Mouse (Mus musculus) limb, embryonic 10.5 days (tissue): Measurements from ENCODE around the gene Nkx2-5. TPM values are rescaled to one million over a fixed set of nuclear protein-coding genes. Genes with fewer than 3 reads are reported as not detected.

ENCODE experiments used
- DNase-seq: peaks from one replicate; pipeline ENCODE4 v3.0.0-alpha.2; 2017; ENCODE audit warnings: low spot score
- H3K27ac ChIP-seq: fragments of 300-500 bp; sonication (generic); 2 replicates; pipeline ENCODE4 v1.5.1; 2016; ENCODE audit warnings: mild to moderate bottlenecking
- H3K27me3 ChIP-seq: fragments of 300-500 bp; sonication (generic); 2 replicates; pipeline ENCODE4 v1.6.1; 2016; ENCODE audit warnings: low read depth, mild to moderate bottlenecking; ENCODE audit not compliant: poor library complexity, severe bottlenecking
- H3K36me3 ChIP-seq: fragments of 300-500 bp; sonication (generic); 2 replicates; pipeline ENCODE4 v1.6.1; 2016; ENCODE audit warnings: mild to moderate bottlenecking, moderate library complexity
- H3K4me1 ChIP-seq: fragments of 300-500 bp; sonication (generic); 2 replicates; pipeline ENCODE4 v1.6.1; 2016
- H3K4me3 ChIP-seq: fragments of 300-500 bp; sonication (generic); 2 replicates; pipeline ENCODE4 v1.5.1; 2016; ENCODE audit warnings: mild to moderate bottlenecking, moderate library complexity
- H3K9me3 ChIP-seq: fragments of 300-500 bp; sonication (generic); replicated peaks from 2 replicates; pipeline ENCODE4 v1.6.1; 2016; ENCODE audit warnings: mild to moderate bottlenecking
- WGBS: fragments of 180-500 bp; shearing (Covaris S2); methylation state at CpG from one replicate; pipeline ENCODE4 v1.1.7; 2016; 5-methylcytosine and 5-hydroxymethylcytosine counted together
- polyA plus RNA-seq: library from polyadenylated mRNA; unstranded; fragments of >200 nt; fragmentation: Nextera tagmentation; extraction: Ambion mirVana; gene quantifications from 2 replicates; pipeline ENCODE4 v1.2.1, GENCODE M21; 2016

Gene Nkx2-5
- polyA plus RNA-seq, 1 experiment from 2014 or later = 0.14 TPM

GRCm38 (mm10) chr17:26873502-26873901 lies 28.7 kb upstream of the Nkx2-5 start:
- Histone ChIP-seq H3K9me3 (no peaks in the 10 kb centered on the region), H3K4me1 (no peaks in the 10 kb centered on the region; the same call in 1 of the 2 replicates), H3K4me3 (no peak overlapping the region), H3K27me3 (peaks cover 7% of the 10 kb centered on the region; the same call in 1 of the 2 replicates), H3K36me3 (no peaks in the 10 kb centered on the region), H3K27ac (no peak overlapping the region)
- 82% methylated on average over 8 of the region's 8 CpGs for WGBS
- no peak for DNase-seq

GRCm38 (mm10) chr17:26872870-26873269 lies 28.1 kb upstream of the Nkx2-5 start:
- Histone ChIP-seq H3K36me3 (no peaks in the 10 kb centered on the region), H3K9me3 (no peaks in the 10 kb centered on the region), H3K27me3 (peaks cover 7% of the 10 kb centered on the region; the same call in 1 of the 2 replicates), H3K27ac (no peak overlapping the region), H3K4me1 (no peaks in the 10 kb centered on the region; the same call in 1 of the 2 replicates), H3K4me3 (no peak overlapping the region)
- DNase-seq = no peak
- 77% methylated on average over 3 of the region's 3 CpGs for WGBS

- no peaks in the 10 kb centered on the region; the same call in 1 of the 2 replicates for H3K4me1 ChIP-seq
- no peak for DNase-seq
- no peaks in the 10 kb centered on the region for H3K27me3 ChIP-seq
- WGBS = 30% methylated on average over 5 of the region's 5 CpGs
- no peak overlapping the region for H3K4me3 ChIP-seq
- H3K9me3 ChIP-seq = no peaks in the 10 kb centered on the region
- no peak overlapping the region for H3K27ac ChIP-seq
- H3K36me3 ChIP-seq = no peaks in the 10 kb centered on the region
These were observed 23.9 kb upstream of the Nkx2-5 start for GRCm38 (mm10) chr17:26868756-26869155.

GRCm38 (mm10) chr17:26865156-26865555 lies 20.3 kb upstream of the Nkx2-5 start:
- Histone ChIP-seq H3K9me3 (no peaks in the 10 kb centered on the region), H3K4me3 (no peak overlapping the region), H3K36me3 (no peaks in the 10 kb centered on the region), H3K4me1 (no peaks in the 10 kb centered on the region; the same call in 1 of the 2 replicates), H3K27me3 (peaks cover 23% of the 10 kb centered on the region), H3K27ac (no peak overlapping the region)
- no peak for DNase-seq
- WGBS = 73% methylated on average over 6 of the region's 6 CpGs

GRCm38 (mm10) chr17:26864343-26864742 lies 19.5 kb upstream of the Nkx2-5 start:
- Histone ChIP-seq H3K4me1 (no peaks in the 10 kb centered on the region), H3K27me3 (peaks cover 31% of the 10 kb centered on the region), H3K36me3 (no peaks in the 10 kb centered on the region), H3K27ac (no peak overlapping the region), H3K4me3 (no peak overlapping the region), H3K9me3 (no peaks in the 10 kb centered on the region)
- DNase-seq = no peak
- WGBS = 50% methylated on average over 5 of the region's 5 CpGs

- Histone ChIP-seq H3K4me1 (no peaks in the 10 kb centered on the region), H3K9me3 (no peaks in the 10 kb centered on the region), H3K27me3 (peaks cover 56% of the 10 kb centered on the region), H3K4me3 (no peak overlapping the region), H3K27ac (no peak overlapping the region), H3K36me3 (no peaks in the 10 kb centered on the region)
- no peak for DNase-seq
- WGBS = 52% methylated on average over 4 of the region's 4 CpGs
These were observed 17.0 kb upstream of the Nkx2-5 start for GRCm38 (mm10) chr17:26861793-26862192.

GRCm38 (mm10) chr17:26861383-26861782 lies 16.6 kb upstream of the Nkx2-5 start:
- DNase-seq = no peak
- no peaks in the 10 kb centered on the region for H3K9me3 ChIP-seq
- WGBS = 10% methylated on average over 6 of the region's 6 CpGs
- H3K27ac ChIP-seq = no peak overlapping the region
- peaks cover 60% of the 10 kb centered on the region for H3K27me3 ChIP-seq
- no peak overlapping the region for H3K4me3 ChIP-seq
- no peaks in the 10 kb centered on the region for H3K36me3 ChIP-seq
- H3K4me1 ChIP-seq = no peaks in the 10 kb centered on the region

- no peak for DNase-seq
- no peaks in the 10 kb centered on the region for H3K4me1 ChIP-seq
- H3K27ac ChIP-seq = no peak overlapping the region
- WGBS = 29% methylated on average over 4 of the region's 4 CpGs
- H3K4me3 ChIP-seq = no peak overlapping the region
- H3K9me3 ChIP-seq = no peaks in the 10 kb centered on the region
- H3K36me3 ChIP-seq = no peaks in the 10 kb centered on the region
- peaks cover 65% of the 10 kb centered on the region for H3K27me3 ChIP-seq
These were observed 16.1 kb upstream of the Nkx2-5 start for GRCm38 (mm10) chr17:26860906-26861305.

- 6% methylated on average over 4 of the region's 4 CpGs for WGBS
- Histone ChIP-seq H3K27ac (no peak overlapping the region), H3K9me3 (no peaks in the 10 kb centered on the region), H3K4me1 (peaks cover 15% of the 10 kb centered on the region), H3K27me3 (peaks cover 98% of the 10 kb centered on the region), H3K4me3 (no peak overlapping the region), H3K36me3 (no peaks in the 10 kb centered on the region)
- no peak for DNase-seq
These were observed 7.5 kb upstream of the Nkx2-5 start for GRCm38 (mm10) chr17:26852262-26852661.

- H3K4me1 ChIP-seq = peaks cover 15% of the 10 kb centered on the region
- 1% methylated on average over 8 of the region's 8 CpGs for WGBS
- 0 out of 2 replicates have a peak overlapping the region, but pooled peaks have one; percentile 35 for H3K4me3 ChIP-seq
- no peaks in the 10 kb centered on the region for H3K9me3 ChIP-seq
- H3K27ac ChIP-seq = no peak overlapping the region
- peaks cover 98% of the 10 kb centered on the region for H3K27me3 ChIP-seq
- no peaks in the 10 kb centered on the region for H3K36me3 ChIP-seq
- DNase-seq = no peak
These were observed 6.3 kb upstream of the Nkx2-5 start for GRCm38 (mm10) chr17:26851136-26851460.

GRCm38 (mm10) chr17:26850358-26851135 lies 5.7 kb upstream of the Nkx2-5 start:
- no peaks in the 10 kb centered on the region for H3K9me3 ChIP-seq
- H3K4me1 ChIP-seq = peaks cover 15% of the 10 kb centered on the region
- no peaks in the 10 kb centered on the region for H3K36me3 ChIP-seq
- H3K4me3 ChIP-seq = peak overlapping the region; percentile 35
- peak; percentile 63 for DNase-seq
- WGBS = under 1% methylated on average over 48 of the region's 48 CpGs
- H3K27me3 ChIP-seq = peaks cover 98% of the 10 kb centered on the region
- H3K27ac ChIP-seq = no peak overlapping the region

- Histone ChIP-seq H3K36me3 (no peaks in the 10 kb centered on the region), H3K27ac (no peak overlapping the region), H3K9me3 (no peaks in the 10 kb centered on the region), H3K4me3 (peak overlapping the region; percentile 35), H3K27me3 (peaks cover 98% of the 10 kb centered on the region), H3K4me1 (peaks cover 15% of the 10 kb centered on the region)
- peak; percentile 64 for DNase-seq
- WGBS = under 1% methylated on average over 44 of the region's 44 CpGs
These were observed 5.0 kb upstream of the Nkx2-5 start for GRCm38 (mm10) chr17:26849746-26850357.

GRCm38 (mm10) chr17:26849106-26849745 lies 4.4 kb upstream of the Nkx2-5 start:
- Histone ChIP-seq H3K36me3 (no peaks in the 10 kb centered on the region), H3K4me1 (peaks cover 19% of the 10 kb centered on the region), H3K27me3 (peaks cover 98% of the 10 kb centered on the region), H3K27ac (no peak overlapping the region), H3K4me3 (peak overlapping the region; percentile 35), H3K9me3 (no peaks in the 10 kb centered on the region)
- 4% methylated on average over 19 of the region's 19 CpGs for WGBS
- no peak for DNase-seq
